Mouse (Mus musculus): ENCODE measurements around the gene Hlcs.

DNA sequence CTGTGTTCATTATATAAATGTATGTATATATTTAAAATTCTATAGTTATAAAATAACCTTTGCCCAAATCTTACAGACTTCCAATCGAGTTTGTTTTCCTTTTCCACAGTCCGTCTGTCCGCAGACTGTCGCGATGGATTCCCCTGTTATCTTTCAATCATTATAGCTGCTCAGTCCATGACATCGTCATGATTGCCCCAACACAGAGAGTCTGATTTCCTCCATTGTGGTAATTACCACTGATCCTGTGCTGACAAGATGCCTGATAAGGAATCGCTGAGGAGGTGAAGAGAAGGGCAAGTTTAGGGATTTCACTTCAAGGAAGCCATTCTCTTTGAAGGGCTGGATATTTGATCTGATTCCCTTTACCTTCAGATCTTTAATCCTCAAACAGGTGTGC lies 42.7 kb upstream of the Hlcs start:
- no peak for TF ChIP-seq CTCF (IDR thresholded peaks at IDR 0.05; ENCODE audit: low read depth, low read length)
- no peak for TF ChIP-seq GATA1 (IDR thresholded peaks at IDR 0.05; ENCODE audit: borderline replicate concordance, low read length)
- no peak for TF ChIP-seq TAL1 (conservative IDR thresholded peaks at IDR 0.05; ENCODE audit: low read depth, low read length)
- TF ChIP-seq GATA2 (IDR thresholded peaks at IDR 0.05; ENCODE audit: borderline replicate concordance, low read depth, low read length), result no peak

All from G1E (cell line).